ENCODE assay signal across 9 mouse cellular contexts in genomic region chr12:39957931-39958671, GRCm38 (mm10).
DNase-seq lines count a peak whose midpoint lies in the region; ATAC-seq lines count a peak whose summit lies in the region.
"Had no signal": no experiment of that assay in that cellular context is flagged by ENCODE, and none has a peak within 500 bp of the region (broad histone marks: within the 10 kb centered on the region; RNA-seq: fewer than 3 reads in every experiment).

No protein-coding gene starts in this region.

- no peaks in the 10 kb centered on the region for H3K27me3 ChIP-seq in kidney, embryonic 16.5 days (ENCODE audit: insufficient read depth, low read length)
- no peaks in the 10 kb centered on the region for H3K27me3 ChIP-seq in neural tube, embryonic 12.5 days (replicated peaks)
- no peaks in the 10 kb centered on the region for H3K27me3 ChIP-seq in liver, embryonic 11.5 days (replicated peaks; ENCODE audit: control insufficient read depth, insufficient read depth, low read length)
- H3K27me3 ChIP-seq: megakaryocyte, embryonic 14.5 days had no signal

- 57% methylated on average over 8 of the region's 8 CpGs for WGBS in kidney, embryonic 16.5 days
- 59% methylated on average over 8 of the region's 8 CpGs for WGBS in neural tube, embryonic 12.5 days
- WGBS in liver, embryonic 11.5 days, result 77% methylated on average over 8 of the region's 8 CpGs

- no peak overlapping the region for H3K27ac ChIP-seq in kidney, embryonic 16.5 days (ENCODE audit: low read length)
- H3K27ac ChIP-seq in neural tube, embryonic 12.5 days, result no peak overlapping the region
- no peak overlapping the region for H3K27ac ChIP-seq in liver, embryonic 11.5 days (ENCODE audit: low read depth, low read length)

- no peaks in the 10 kb centered on the region for H3K36me3 ChIP-seq in kidney, embryonic 16.5 days (ENCODE audit: insufficient read depth, low read length)
- no peaks in the 10 kb centered on the region for H3K36me3 ChIP-seq in neural tube, embryonic 12.5 days
- no peaks in the 10 kb centered on the region for H3K36me3 ChIP-seq in liver, embryonic 11.5 days (ENCODE audit: control insufficient read depth, insufficient read depth, low read length)

- ATAC-seq in kidney, embryonic 16.5 days (ENCODE audit: low FRiP score, low TSS enrichment), result peak; percentile 54; the same call in 1 of the 2 replicates
- ATAC-seq in neural tube, embryonic 12.5 days (ENCODE audit: low FRiP score, low read depth), result peak; percentile 79
- ATAC-seq in liver, embryonic 11.5 days (replicated peaks; ENCODE audit: low FRiP score), result no peak

- peaks cover 4% of the 10 kb centered on the region; the same call in 1 of the 2 replicates for H3K4me1 ChIP-seq in kidney, embryonic 16.5 days (ENCODE audit: insufficient read depth, low read length)
- H3K4me1 ChIP-seq in neural tube, embryonic 12.5 days, result peaks cover 3% of the 10 kb centered on the region; the same call in 1 of the 2 replicates
- no peaks in the 10 kb centered on the region for H3K4me1 ChIP-seq in liver, embryonic 11.5 days (replicated peaks; ENCODE audit: control insufficient read depth, insufficient read depth, low read length)
- H3K4me1 ChIP-seq: megakaryocyte, embryonic 14.5 days had no signal

- H3K4me2 ChIP-seq in kidney, embryonic 16.5 days (replicated peaks; ENCODE audit: low read depth, low read length), result no peak overlapping the region
- no peak overlapping the region for H3K4me2 ChIP-seq in neural tube, embryonic 12.5 days (replicated peaks)
- H3K4me2 ChIP-seq in liver, embryonic 11.5 days, result no peak overlapping the region

- DNase-seq in cerebellum, adult 18-20 months, result peak; percentile 10 to 11
- DNase-seq in cerebellum, adult 11 months, result no peak
- DNase-seq in lung, postnatal 36 days, result peak; percentile 19
- no peak for DNase-seq in lung, postnatal 14 days
- DNase-seq in gastrocnemius, adult 8-10 months (ENCODE audit: low spot score in 2 of 2), result no peak
- no peak for DNase-seq in liver, embryonic 11.5 days (ENCODE audit: low spot score)

- no peak overlapping the region for H3K9ac ChIP-seq in kidney, embryonic 16.5 days (replicated peaks; ENCODE audit: low read length)
- no peak overlapping the region for H3K9ac ChIP-seq in neural tube, embryonic 12.5 days
- H3K9ac ChIP-seq in liver, embryonic 11.5 days (ENCODE audit: low read depth, low read length), result no peak overlapping the region

- no peak overlapping the region for H3K4me3 ChIP-seq in kidney, embryonic 16.5 days (ENCODE audit: low read length)
- no peak overlapping the region for H3K4me3 ChIP-seq in neural tube, embryonic 12.5 days
- no peak overlapping the region for H3K4me3 ChIP-seq in liver, embryonic 11.5 days (ENCODE audit: low read depth, low read length)
- H3K4me3 ChIP-seq: megakaryocyte, embryonic 14.5 days had no signal

- no peaks in the 10 kb centered on the region for H3K9me3 ChIP-seq in kidney, embryonic 16.5 days (ENCODE audit: low read length)
- H3K9me3 ChIP-seq in neural tube, embryonic 12.5 days, result no peaks in the 10 kb centered on the region
- H3K9me3 ChIP-seq in liver, embryonic 11.5 days (ENCODE audit: control insufficient read depth, low read length), result no peaks in the 10 kb centered on the region

Comparison
In these comparisons a context has a peak if more than half of its experiments do, and no peak if none do; other contexts are left out.
1. DNase-seq: peak in cerebellum, adult 18-20 months (2 of 2) and lung, postnatal 36 days (single experiment); none in cerebellum, adult 11 months (single experiment), lung, postnatal 14 days (single experiment), gastrocnemius, adult 8-10 months (0 of 2) and liver, embryonic 11.5 days (single experiment).